Mouse (Mus musculus): ENCODE data around the gene 1110008L16Rik. TPM values are rescaled to one million over a fixed set of nuclear protein-coding genes. Genes with fewer than 3 reads are reported as not detected.

The 1110008L16Rik gene
- polyA plus RNA-seq, 1 experiment from 2014 or later: 10.8 TPM

DNA sequence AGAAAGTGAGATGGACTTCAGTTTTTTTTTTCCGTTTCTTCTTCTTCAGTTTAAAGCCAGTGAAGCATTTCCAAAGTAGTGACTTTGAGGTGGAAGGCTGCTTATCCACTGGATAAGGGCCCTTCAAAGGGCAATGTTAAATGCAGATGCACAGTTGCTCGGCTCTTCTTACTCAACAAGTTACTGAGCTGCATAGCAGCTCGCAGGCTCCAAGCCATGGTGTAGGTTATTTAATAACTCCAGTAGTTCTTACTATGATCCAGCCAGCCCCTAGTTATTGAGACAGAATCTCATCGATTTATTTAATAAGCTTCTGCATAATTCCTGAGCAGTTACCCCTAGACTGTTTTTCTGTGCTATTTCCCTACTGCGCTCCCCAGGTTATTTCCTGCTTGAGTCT, 115.9 kb downstream of the 1110008L16Rik start:
- no peak overlapping the region for H3K4me2 ChIP-seq
- H3K4me3 ChIP-seq (ENCODE audit: low read depth, low read length): no peak overlapping the region
- H3K9me3 ChIP-seq (replicated peaks; ENCODE audit: control insufficient read depth, low read length): no peaks in the 10 kb centered on the region
- H3K27ac ChIP-seq (ENCODE audit: low read depth, low read length): no peak overlapping the region
- no peak overlapping the region for H3K9ac ChIP-seq (ENCODE audit: low read depth, low read length)
- ATAC-seq (replicated peaks; ENCODE audit: insufficient number of reproducible peaks, low FRiP score, low TSS enrichment): no peak
- H3K36me3 ChIP-seq (ENCODE audit: control insufficient read depth, insufficient read depth, low read length): peaks cover 43% of the 10 kb centered on the region
- no peaks in the 10 kb centered on the region for H3K27me3 ChIP-seq (ENCODE audit: control insufficient read depth, insufficient read depth, low read length)
- H3K4me1 ChIP-seq (ENCODE audit: control insufficient read depth, insufficient read depth, low read length): no peaks in the 10 kb centered on the region
- WGBS (ENCODE audit: insufficient replicate concordance): 94% methylated on average over 5 of the region's 5 CpGs

DNA sequence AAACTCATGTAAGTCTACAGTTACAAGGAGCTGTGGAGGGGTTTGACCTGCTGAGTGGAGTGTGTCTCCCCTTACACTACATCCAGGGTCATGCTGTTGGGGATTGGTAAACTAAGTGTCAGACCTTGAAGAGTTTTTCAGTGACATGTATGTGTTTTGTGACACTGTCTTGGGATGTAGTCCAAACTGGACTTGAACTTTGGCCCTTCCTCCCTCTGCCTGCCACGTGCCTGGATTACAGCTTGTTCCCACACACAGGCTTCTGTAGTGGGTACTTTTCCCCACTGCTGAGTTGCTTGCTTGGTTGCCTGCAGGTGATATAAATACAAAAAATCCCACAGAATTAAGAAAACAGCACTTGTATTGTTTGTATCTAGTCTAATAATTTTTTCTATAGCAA, 116.4 kb downstream of the 1110008L16Rik start:
- no peaks in the 10 kb centered on the region for H3K27me3 ChIP-seq (ENCODE audit: control insufficient read depth, insufficient read depth, low read length)
- no peak overlapping the region for H3K27ac ChIP-seq (ENCODE audit: low read depth, low read length)
- H3K36me3 ChIP-seq (ENCODE audit: control insufficient read depth, insufficient read depth, low read length): peaks cover 48% of the 10 kb centered on the region
- H3K4me2 ChIP-seq: no peak overlapping the region
- no peak for ATAC-seq (replicated peaks; ENCODE audit: insufficient number of reproducible peaks, low FRiP score, low TSS enrichment)
- no peaks in the 10 kb centered on the region for H3K4me1 ChIP-seq (ENCODE audit: control insufficient read depth, insufficient read depth, low read length)
- H3K9ac ChIP-seq (ENCODE audit: low read depth, low read length): no peak overlapping the region
- 92% methylated on average over 1 of the region's 1 CpGs for WGBS (ENCODE audit: insufficient replicate concordance)
- H3K4me3 ChIP-seq (ENCODE audit: low read depth, low read length): no peak overlapping the region
- H3K9me3 ChIP-seq (replicated peaks; ENCODE audit: control insufficient read depth, low read length): no peaks in the 10 kb centered on the region

GRCm38 (mm10) chr12:55420220-55420619, 120.8 kb downstream of the 1110008L16Rik start:
- H3K4me3 ChIP-seq (ENCODE audit: low read depth, low read length): no peak overlapping the region
- H3K9me3 ChIP-seq (replicated peaks; ENCODE audit: control insufficient read depth, low read length): no peaks in the 10 kb centered on the region
- peaks cover 30% of the 10 kb centered on the region for H3K36me3 ChIP-seq (ENCODE audit: control insufficient read depth, insufficient read depth, low read length)
- 88% methylated on average over 24 of the region's 24 CpGs for whole genome bisulfite sequencing (ENCODE audit: insufficient replicate concordance)
- no peak overlapping the region for H3K27ac ChIP-seq (ENCODE audit: low read depth, low read length)
- H3K27me3 ChIP-seq (ENCODE audit: control insufficient read depth, insufficient read depth, low read length): no peaks in the 10 kb centered on the region
- no peak overlapping the region for H3K4me2 ChIP-seq
- ATAC-seq (replicated peaks; ENCODE audit: insufficient number of reproducible peaks, low FRiP score, low TSS enrichment): no peak
- no peaks in the 10 kb centered on the region for H3K4me1 ChIP-seq (ENCODE audit: control insufficient read depth, insufficient read depth, low read length)
- no peak overlapping the region for H3K9ac ChIP-seq (ENCODE audit: low read depth, low read length)

- 27% methylated on average over 3 of the region's 3 CpGs for WGBS (ENCODE audit: insufficient replicate concordance)
- no peak overlapping the region for H3K4me2 ChIP-seq
- no peaks in the 10 kb centered on the region for H3K9me3 ChIP-seq (replicated peaks; ENCODE audit: control insufficient read depth, low read length)
- no peak overlapping the region for H3K9ac ChIP-seq (ENCODE audit: low read depth, low read length)
- no peak overlapping the region for H3K4me3 ChIP-seq (ENCODE audit: low read depth, low read length)
- no peaks in the 10 kb centered on the region for H3K27me3 ChIP-seq (ENCODE audit: control insufficient read depth, insufficient read depth, low read length)
- H3K36me3 ChIP-seq (ENCODE audit: control insufficient read depth, insufficient read depth, low read length): peaks cover 22% of the 10 kb centered on the region
- no peak overlapping the region for H3K27ac ChIP-seq (ENCODE audit: low read depth, low read length)
- H3K4me1 ChIP-seq (ENCODE audit: control insufficient read depth, insufficient read depth, low read length): no peaks in the 10 kb centered on the region
- ATAC-seq (replicated peaks; ENCODE audit: insufficient number of reproducible peaks, low FRiP score, low TSS enrichment): no peak
Measured at GRCm38 (mm10) chr12:55422057-55422456, 122.7 kb downstream of the 1110008L16Rik start.

DNA sequence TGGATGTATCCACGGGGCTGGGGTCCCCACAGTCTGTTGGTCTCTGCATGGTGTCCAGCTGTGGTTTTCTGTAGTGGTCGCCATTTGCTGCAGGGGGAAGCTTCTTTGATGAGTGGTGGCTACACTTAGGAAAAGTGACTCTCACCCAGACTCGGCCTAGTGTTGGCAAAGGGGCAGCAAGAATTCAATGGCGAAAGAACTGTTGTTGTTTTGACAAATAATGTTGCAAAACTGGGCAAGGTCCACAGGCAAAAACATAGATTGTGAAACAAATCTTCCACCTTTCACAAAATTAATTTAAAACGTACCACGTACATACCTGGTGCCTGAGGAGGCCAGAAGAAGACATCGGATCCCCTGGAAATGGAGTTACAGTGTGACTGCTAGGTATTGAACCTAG, 126.9 kb downstream of the 1110008L16Rik start:
- Histone ChIP-seq H3K4me3 (ENCODE audit: low read depth, low read length) (no peak overlapping the region), H3K9ac (ENCODE audit: low read depth, low read length) (no peak overlapping the region), H3K4me1 (ENCODE audit: control insufficient read depth, insufficient read depth, low read length) (no peaks in the 10 kb centered on the region), H3K4me2 (no peak overlapping the region), H3K36me3 (ENCODE audit: control insufficient read depth, insufficient read depth, low read length) (no peaks in the 10 kb centered on the region), H3K9me3 (replicated peaks; ENCODE audit: control insufficient read depth, low read length) (no peaks in the 10 kb centered on the region), H3K27ac (ENCODE audit: low read depth, low read length) (no peak overlapping the region), H3K27me3 (ENCODE audit: control insufficient read depth, insufficient read depth, low read length) (no peaks in the 10 kb centered on the region)
- ATAC-seq (replicated peaks; ENCODE audit: insufficient number of reproducible peaks, low FRiP score, low TSS enrichment): no peak
- 87% methylated on average over 7 of the region's 7 CpGs for WGBS (ENCODE audit: insufficient replicate concordance)

DNA sequence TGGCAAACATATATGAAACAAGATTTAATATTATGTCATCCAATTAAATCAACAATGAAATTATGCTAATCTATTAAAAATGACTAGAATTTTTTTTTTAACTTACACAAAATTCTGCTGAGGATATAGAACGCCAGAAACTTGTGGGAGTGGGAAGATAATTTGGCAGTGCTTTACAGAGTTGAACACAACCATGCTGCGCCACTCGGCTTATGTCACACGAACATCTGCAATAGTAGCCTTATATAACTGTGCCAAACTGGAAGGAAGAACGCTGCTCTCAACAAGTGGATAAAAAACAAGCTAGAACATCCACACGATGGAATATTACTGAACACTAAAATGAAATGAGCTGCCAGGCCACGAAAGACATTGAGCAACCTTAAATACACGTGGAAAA, 129.8 kb downstream of the 1110008L16Rik start:
- H3K27ac ChIP-seq (ENCODE audit: low read depth, low read length): no peak overlapping the region
- no peaks in the 10 kb centered on the region for H3K27me3 ChIP-seq (ENCODE audit: control insufficient read depth, insufficient read depth, low read length)
- no peak for ATAC-seq (replicated peaks; ENCODE audit: insufficient number of reproducible peaks, low FRiP score, low TSS enrichment)
- WGBS (ENCODE audit: insufficient replicate concordance): 82% methylated on average over 8 of the region's 8 CpGs
- no peak overlapping the region for H3K9ac ChIP-seq (ENCODE audit: low read depth, low read length)
- H3K4me1 ChIP-seq (ENCODE audit: control insufficient read depth, insufficient read depth, low read length): peaks cover 3% of the 10 kb centered on the region; the same call in 1 of the 2 replicates
- H3K9me3 ChIP-seq (replicated peaks; ENCODE audit: control insufficient read depth, low read length): 0 out of 2 replicates have a peak, but pooled peaks cover 3% of the 10 kb centered on the region
- no peaks in the 10 kb centered on the region for H3K36me3 ChIP-seq (ENCODE audit: control insufficient read depth, insufficient read depth, low read length)
- H3K4me2 ChIP-seq: no peak overlapping the region
- H3K4me3 ChIP-seq (ENCODE audit: low read depth, low read length): no peak overlapping the region

DNA sequence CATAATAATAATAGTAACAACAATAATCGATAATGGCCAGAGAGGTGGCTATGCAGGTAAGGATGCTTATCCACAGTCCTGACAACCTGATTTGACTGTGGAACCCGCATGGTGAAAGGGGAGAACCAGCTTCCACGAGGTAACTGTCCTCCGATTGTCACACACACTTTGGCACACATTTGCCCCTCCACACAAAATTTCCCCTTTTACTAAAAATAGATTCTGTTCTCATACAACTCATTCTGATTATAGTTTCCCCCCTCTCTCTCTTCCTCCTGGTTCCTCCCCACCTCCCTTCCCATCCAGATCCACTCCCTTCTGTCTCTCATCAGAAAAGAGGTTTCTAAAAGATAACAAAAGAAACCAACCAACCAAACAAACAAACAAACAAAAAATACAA, 130.6 kb downstream of the 1110008L16Rik start:
- no peak for ATAC-seq (replicated peaks; ENCODE audit: insufficient number of reproducible peaks, low FRiP score, low TSS enrichment)
- H3K4me1 ChIP-seq (ENCODE audit: control insufficient read depth, insufficient read depth, low read length): peaks cover 3% of the 10 kb centered on the region; the same call in 1 of the 2 replicates

More for the DNA sequence above, 130.6 kb downstream of the 1110008L16Rik start:
- H3K27ac ChIP-seq (ENCODE audit: low read depth, low read length): no peak overlapping the region
- H3K27me3 ChIP-seq (ENCODE audit: control insufficient read depth, insufficient read depth, low read length): no peaks in the 10 kb centered on the region
- no peak overlapping the region for H3K9ac ChIP-seq (ENCODE audit: low read depth, low read length)
- H3K9me3 ChIP-seq (replicated peaks; ENCODE audit: control insufficient read depth, low read length): 0 out of 2 replicates have a peak, but pooled peaks cover 3% of the 10 kb centered on the region
- no peak overlapping the region for H3K4me3 ChIP-seq (ENCODE audit: low read depth, low read length)
- WGBS (ENCODE audit: insufficient replicate concordance): 73% methylated on average over 4 of the region's 4 CpGs
- H3K36me3 ChIP-seq (ENCODE audit: control insufficient read depth, insufficient read depth, low read length): no peaks in the 10 kb centered on the region
- no peak overlapping the region for H3K4me2 ChIP-seq

Other genes starting within 250 kb of the 1110008L16Rik start
- 25.6 and 31.5 TPM in 2 replicates for gene 2700097O09Rik, start 219.5 kb upstream of the 1110008L16Rik start, polyA plus RNA-seq (2014; fragmentation: Nextera tagmentation; extraction: Ambion mirVana)
- 131 and 159 TPM in 2 replicates for gene Srp54a, start 219.3 kb upstream of the 1110008L16Rik start, polyA plus RNA-seq (2014; fragmentation: Nextera tagmentation; extraction: Ambion mirVana)
- 15.3 and 19.5 TPM in 2 replicates for gene Fam177a, start 175.1 kb upstream of the 1110008L16Rik start, polyA plus RNA-seq (2014; fragmentation: Nextera tagmentation; extraction: Ambion mirVana)
- gene Srp54b, start 144.5 kb upstream of the 1110008L16Rik start, polyA plus RNA-seq (2014; fragmentation: Nextera tagmentation; extraction: Ambion mirVana): 49.0 and 49.5 TPM in 2 replicates
- 4.7 TPM in 1 of 2 replicates, not detected in the other for gene 1700047I17Rik2, start 100.0 kb upstream of the 1110008L16Rik start, polyA plus RNA-seq (2014; fragmentation: Nextera tagmentation; extraction: Ambion mirVana)
- gene Srp54c, start 69.4 kb upstream of the 1110008L16Rik start, polyA plus RNA-seq (2014; fragmentation: Nextera tagmentation; extraction: Ambion mirVana): 55.1 and 62.3 TPM in 2 replicates
- 14.1 and 16.7 TPM in 2 replicates for gene Ppp2r3c, start 3.4 kb downstream of the 1110008L16Rik start, polyA plus RNA-seq (2014; fragmentation: Nextera tagmentation; extraction: Ambion mirVana)
- gene Psma6, start 84.6 kb downstream of the 1110008L16Rik start, polyA plus RNA-seq (2014; fragmentation: Nextera tagmentation; extraction: Ambion mirVana): 336 and 340 TPM in 2 replicates
- gene Nfkbia, start 193.1 kb downstream of the 1110008L16Rik start, polyA plus RNA-seq (2014; fragmentation: Nextera tagmentation; extraction: Ambion mirVana): 42.6 and 52.2 TPM in 2 replicates

Data from heart, embryonic 11.5 days (tissue).